Mouse (Mus musculus): ENCODE measurements around the gene Irgc1. TPM values are rescaled to one million over a fixed set of nuclear protein-coding genes. Genes with fewer than 3 reads are reported as not detected.
A peak's percentile ranks its signal among the peaks of the same experiment; 100 is the strongest.

Gene Irgc1
- not detected in 2 replicates for total RNA-seq (2012; rRNA removed)
- not detected for polyA plus RNA-seq (2012; ENCODE audit: insufficient read depth in 1 of 2, insufficient read length in 2 of 2, low read depth in 1 of 2, low replicate concordance in 2 of 2, missing spikeins in 1 of 2)

DNA sequence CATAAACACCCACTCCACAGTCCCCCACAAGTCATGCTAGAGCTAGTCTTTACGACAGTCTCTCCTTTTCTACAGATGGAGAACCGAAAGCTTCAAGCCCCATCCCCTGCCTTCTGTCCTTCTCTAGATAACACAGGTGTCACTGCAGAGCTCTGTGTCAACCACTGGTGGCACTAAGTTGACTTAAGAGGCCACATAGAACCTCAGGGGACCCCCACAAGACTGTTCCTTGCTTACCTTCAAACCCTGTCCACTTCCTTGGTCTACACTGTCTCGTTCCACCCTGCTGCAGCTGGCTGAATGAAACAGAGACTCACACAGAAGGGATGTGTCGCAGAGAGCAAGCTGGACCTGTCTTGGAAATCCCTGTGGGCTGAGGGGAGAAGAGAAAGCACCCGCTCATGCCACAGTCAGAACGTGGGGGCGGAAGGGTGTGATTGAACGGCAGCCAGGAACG is at the start of gene Irgc1:
Irgc1 (minus strand) TSS at position 443 of the 457 bp plus-strand sequence.
- Histone ChIP-seq H3K27me3 (ENCODE audit: control insufficient read depth in 1 of 2, insufficient read depth in 2 of 2, low read length in 2 of 2) (peaks cover 7 to 11% of the 10 kb centered on the region in 2 experiments), H3K9me3 (replicated peaks; ENCODE audit: insufficient read depth, low read length) (no peaks in the 10 kb centered on the region), H3K4me1 (ENCODE audit: control insufficient read depth in 1 of 2, insufficient read depth in 2 of 2, low read length in 2 of 2) (peaks cover 0 to 5% of the 10 kb centered on the region in 2 experiments; a peak in 1 of 4 replicates), H3K36me3 (ENCODE audit: control insufficient read depth in 1 of 2, insufficient read depth in 2 of 2, low read length in 2 of 2) (no peaks in the 10 kb centered on the region), H3K9ac (ENCODE audit: control insufficient read depth, low read depth, low read length, poor library complexity, severe bottlenecking) (no peak within 1 kb of the TSS), H3K79me2 (ENCODE audit: control insufficient read depth, insufficient read depth, low read length, poor library complexity) (no peaks in the 10 kb centered on the region), H3K27ac (ENCODE audit: control insufficient read depth, low read depth, low read length) (no peak within 1 kb of the TSS), H3K4me3 (ENCODE audit: control insufficient read depth in 1 of 2, insufficient read depth in 1 of 2, low read depth in 2 of 2, low read length in 2 of 2) (no peak within 1 kb of the TSS)
- no peak for DNase-seq (ENCODE audit: low read depth, low spot score)
- TF ChIP-seq USF2 (IDR thresholded peaks at IDR 0.05; ENCODE audit: borderline replicate concordance in 1 of 2, insufficient read depth in 1 of 2, low read depth in 1 of 2, low read length in 2 of 2) (no peak), SMC3 (IDR thresholded peaks at IDR 0.05; ENCODE audit: low read depth, low read length) (no peak), RAD21 (IDR thresholded peaks at IDR 0.05; ENCODE audit: low read depth, low read length) (no peak), ELF1 (IDR thresholded peaks at IDR 0.05; ENCODE audit: low read depth, low read length) (no peak), ZKSCAN1 (IDR thresholded peaks at IDR 0.05; ENCODE audit: low read depth, low read length) (no peak), ZC3H11A (IDR thresholded peaks at IDR 0.05; ENCODE audit: low read depth, low read length) (no peak), UBTF (IDR thresholded peaks at IDR 0.05; ENCODE audit: borderline replicate concordance, insufficient read depth, low read depth, low read length) (no peak), TBP (IDR thresholded peaks at IDR 0.05; ENCODE audit: low read depth, low read length) (no peak), POLR2AphosphoS2 (IDR thresholded peaks at IDR 0.05; ENCODE audit: low read length) (no peak), NELFE (IDR thresholded peaks at IDR 0.05; ENCODE audit: low read depth, low read length) (no peak), CTCF (IDR thresholded peaks at IDR 0.05 in 2 of 3, conservative IDR thresholded peaks at IDR 0.05 in 1 of 3; ENCODE audit: control insufficient read depth in 1 of 3, insufficient read depth in 1 of 3, low read depth in 2 of 3, low read length in 3 of 3, poor library complexity in 1 of 3, severe bottlenecking in 1 of 3) (no peak), ZMIZ1 (IDR thresholded peaks at IDR 0.05; ENCODE audit: low read depth, low read length) (no peak), ZNF384 (IDR thresholded peaks at IDR 0.05; ENCODE audit: low read depth, low read length) (no peak), NRF1 (IDR thresholded peaks at IDR 0.05; ENCODE audit: insufficient read depth, low read depth, low read length, poor library complexity, severe bottlenecking) (no peak), CHD2 (IDR thresholded peaks at IDR 0.05; ENCODE audit: low read length) (no peak)

GRCm38 (mm10) chr7:24501492-24501891 is 49.4 kb upstream of the Irgc1 start:
- no peaks in the 10 kb centered on the region for H3K79me2 ChIP-seq (ENCODE audit: control insufficient read depth, insufficient read depth, low read length, poor library complexity)
- H3K9me3 ChIP-seq (replicated peaks; ENCODE audit: insufficient read depth, low read length), result no peaks in the 10 kb centered on the region
- H3K4me1 ChIP-seq (ENCODE audit: control insufficient read depth in 1 of 2, insufficient read depth in 2 of 2, low read length in 2 of 2), result no peaks in the 10 kb centered on the region
- no peak overlapping the region for H3K9ac ChIP-seq (ENCODE audit: control insufficient read depth, low read depth, low read length, poor library complexity, severe bottlenecking)
- no peak overlapping the region for H3K4me3 ChIP-seq (ENCODE audit: control insufficient read depth in 1 of 2, insufficient read depth in 1 of 2, low read depth in 2 of 2, low read length in 2 of 2)
- H3K27ac ChIP-seq (ENCODE audit: control insufficient read depth, low read depth, low read length), result no peak overlapping the region
- H3K27me3 ChIP-seq (ENCODE audit: control insufficient read depth in 1 of 2, insufficient read depth in 2 of 2, low read length in 2 of 2), result no peaks in the 10 kb centered on the region
- TF ChIP-seq CTCF (IDR thresholded peaks at IDR 0.05 in 2 of 3, conservative IDR thresholded peaks at IDR 0.05 in 1 of 3; ENCODE audit: control insufficient read depth in 1 of 3, insufficient read depth in 1 of 3, low read depth in 2 of 3, low read length in 3 of 3, poor library complexity in 1 of 3, severe bottlenecking in 1 of 3), result peak; percentile 20 to 81 (median 56); a peak in 5 of 6 replicates
- no peak for TF ChIP-seq MYC (IDR thresholded peaks at IDR 0.05; ENCODE audit: low read depth, low read length)
- peak; percentile 31 for DNase-seq (ENCODE audit: low read depth, low spot score)
- 0 out of 4 replicates have a peak, but pooled peaks cover 0 to 2% of the 10 kb centered on the region in 2 experiments for H3K36me3 ChIP-seq (ENCODE audit: control insufficient read depth in 1 of 2, insufficient read depth in 2 of 2, low read length in 2 of 2)

All from MEL (cell line).